Mouse (Mus musculus) gastrocnemius, postnatal 10 days (tissue): ENCODE measurements at regions not wholly inside any gene's neighbourhood (a gene's known extent, or its start where the extent isn't known, plus 50 kb on each side); places are given as distances from the start of the nearest gene placed in this dataset.
"Not testable (repeated sequence)": the region's sequence is repeated elsewhere in the genome, so short reads cannot be mapped to it uniquely, and the experiment has no call there.

ENCODE experiments used
- DNase-seq: peaks from one replicate; pipeline ENCODE4 v3.0.0; 2021; ENCODE audit warnings: mixed read lengths

GRCm38 (mm10) chr2:128270377-128271129 lies 144.7 kb downstream of the Bcl2l11 start:
- no peak for DNase-seq

- no peak for DNase-seq
These were observed 147.0 kb downstream of the Bcl2l11 start for GRCm38 (mm10) chr2:128272789-128273188.

- no peak for DNase-seq
These were observed 147.5 kb downstream of the Bcl2l11 start for GRCm38 (mm10) chr2:128273292-128273691.

- no peak for DNase-seq
These were observed 150.5 kb downstream of the Bcl2l11 start for GRCm38 (mm10) chr2:128276337-128276736.

- DNase-seq = no peak
These were observed 151.7 kb downstream of the Bcl2l11 start for GRCm38 (mm10) chr2:128277387-128278123.

GRCm38 (mm10) chr2:128278124-128278432 lies 152.2 kb downstream of the Bcl2l11 start:
- no peak for DNase-seq

GRCm38 (mm10) chr2:128278608-128279081 lies 152.8 kb downstream of the Bcl2l11 start:
- DNase-seq = no peak

GRCm38 (mm10) chr2:128279127-128279710 lies 153.4 kb downstream of the Bcl2l11 start:
- no peak for DNase-seq

- no peak for DNase-seq
These were observed 156.8 kb downstream of the Bcl2l11 start for GRCm38 (mm10) chr2:128282591-128282990.

GRCm38 (mm10) chr2:128284822-128285421 lies 159.1 kb downstream of the Bcl2l11 start:
- DNase-seq = peak; percentile 85

- DNase-seq = no peak
These were observed 159.6 kb downstream of the Bcl2l11 start for GRCm38 (mm10) chr2:128285457-128285856.

GRCm38 (mm10) chr2:128288138-128288551 lies 162.3 kb downstream of the Bcl2l11 start:
- no peak for DNase-seq

GRCm38 (mm10) chr2:128290609-128291008 lies 164.8 kb downstream of the Bcl2l11 start:
- no peak for DNase-seq

GRCm38 (mm10) chr2:128294610-128295009 lies 168.8 kb downstream of the Bcl2l11 start:
- DNase-seq = no peak

GRCm38 (mm10) chr2:128295018-128295424 lies 169.2 kb downstream of the Bcl2l11 start:
- no peak for DNase-seq

GRCm38 (mm10) chr2:128295726-128296234 lies 169.9 kb downstream of the Bcl2l11 start:
- DNase-seq = no peak

- DNase-seq = not testable (repeated sequence)
These were observed 170.6 kb downstream of the Bcl2l11 start for GRCm38 (mm10) chr2:128296423-128296822.

GRCm38 (mm10) chr2:128296897-128297296 lies 171.1 kb downstream of the Bcl2l11 start:
- DNase-seq = no peak

- DNase-seq = no peak
These were observed 172.0 kb downstream of the Bcl2l11 start for GRCm38 (mm10) chr2:128297821-128298220.

- no peak for DNase-seq
These were observed 173.2 kb downstream of the Bcl2l11 start for GRCm38 (mm10) chr2:128298996-128299395.

GRCm38 (mm10) chr2:128301709-128302108 lies 175.9 kb downstream of the Bcl2l11 start:
- DNase-seq = no peak

GRCm38 (mm10) chr2:128304063-128304712 lies 178.3 kb downstream of the Bcl2l11 start:
- DNase-seq = no peak
